Mouse (Mus musculus) thymus, adult 2 months (tissue): ENCODE measurements around the gene Smagp.

Experiments used
- CTCF ChIP-seq: fragments of 200-500 bp; IDR thresholded peaks from 2 replicates; pipeline ENCODE4 v1.5.1; 2012; ENCODE audit warnings: mild to moderate bottlenecking, control low read depth, low read length, moderate library complexity, borderline replicate concordance; ENCODE audit not compliant: control insufficient read depth, poor library complexity, insufficient read depth; ENCODE audit errors: extremely low read depth
- POLR2A ChIP-seq: fragments of 200-500 bp; IDR thresholded peaks from 2 replicates; pipeline ENCODE4 v1.6.1; 2012; ENCODE audit warnings: mild to moderate bottlenecking, low read length, control low read depth, moderate library complexity; ENCODE audit not compliant: control insufficient read depth, poor library complexity, insufficient read depth; ENCODE audit errors: extremely low read depth

GRCm38 (mm10) chr15:100665411-100666218 is 28.9 kb upstream of the Smagp start:
- TF ChIP-seq POLR2A (no peak), CTCF (no peak)
